Mouse (Mus musculus) bone marrow macrophage, adult 2 months (primary cell): Measurements from ENCODE around the gene Gm17324.

Source experiments
- CTCF ChIP-seq: IDR thresholded peaks from 2 replicates; pipeline ENCODE4 v1.5.1; 2012; ENCODE audit warnings: low read depth, mild to moderate bottlenecking, low read length, moderate library complexity
- POLR2A ChIP-seq: IDR thresholded peaks from 2 replicates; pipeline ENCODE4 v1.6.1; 2012; ENCODE audit warnings: mild to moderate bottlenecking, low read depth, low read length, borderline replicate concordance

DNA sequence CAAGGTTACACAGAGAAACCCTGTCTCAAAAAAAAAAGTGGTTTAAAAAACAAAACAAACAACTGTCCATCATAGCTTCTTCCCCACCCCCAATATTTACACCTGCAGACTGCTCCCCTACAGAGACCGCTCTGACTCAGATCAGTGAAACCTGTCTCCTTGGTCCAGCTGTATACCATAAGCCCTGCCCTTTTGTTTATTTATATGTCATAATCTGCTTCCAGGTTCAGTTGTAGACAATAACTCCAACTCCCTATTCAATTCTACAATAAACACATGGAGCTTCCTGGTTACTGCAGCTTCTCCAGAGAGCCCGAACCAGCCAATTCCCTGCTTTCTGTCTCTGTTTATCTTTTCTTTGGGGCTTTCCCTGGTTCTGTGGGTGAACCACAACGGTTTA, 42.6 kb upstream of the Gm17324 start:
- TF ChIP-seq POLR2A: no peak
- TF ChIP-seq CTCF: no peak
